Mouse (Mus musculus) lung, postnatal 0 days (tissue): ENCODE data around the gene Tufm. TPM values are rescaled to one million over a fixed set of nuclear protein-coding genes. Genes with fewer than 3 reads are reported as not detected.

Source experiments
- ATAC-seq: fragments of 200-750 bp; cut with Nextera tagmentation; 2 replicates; pipeline ENCODE4 v1.8.0; 2017; ENCODE audit warnings: moderate library complexity
- DNase-seq: peaks from one replicate; pipeline ENCODE4 v3.0.0-alpha.2; 2016; ENCODE audit warnings: low spot score
- H3K27ac ChIP-seq: fragments of 300-500 bp; sonication (generic); 2 replicates; pipeline ENCODE4 v1.5.1; 2014; ENCODE audit warnings: antibody characterized with exemption, mild to moderate bottlenecking, low read length, mixed read lengths
- H3K27me3 ChIP-seq: fragments of 300-500 bp; sonication (generic); replicated peaks from 2 replicates; pipeline ENCODE4 v1.6.1; 2014; ENCODE audit warnings: low read length, mixed read lengths; ENCODE audit not compliant: insufficient read depth
- H3K36me3 ChIP-seq: fragments of 300-500 bp; sonication (generic); 2 replicates; pipeline ENCODE4 v1.6.1; 2014; ENCODE audit warnings: low read length, mixed read lengths; ENCODE audit not compliant: insufficient read depth
- H3K4me1 ChIP-seq: fragments of 300-500 bp; sonication (generic); 2 replicates; pipeline ENCODE4 v1.6.1; 2014; ENCODE audit warnings: antibody characterized with exemption, low read depth, low read length, mixed read lengths; ENCODE audit not compliant: insufficient read depth
- H3K4me2 ChIP-seq: fragments of 300-500 bp; sonication (generic); replicated peaks from 2 replicates; pipeline ENCODE4 v1.6.1; 2014; ENCODE audit warnings: low read depth, mild to moderate bottlenecking, low read length, moderate library complexity, mixed read lengths
- H3K4me3 ChIP-seq: fragments of 300-500 bp; sonication (generic); 2 replicates; pipeline ENCODE4 v1.5.1; 2014; ENCODE audit warnings: low read depth, low read length
- H3K9ac ChIP-seq: fragments of 300-500 bp; sonication (generic); replicated peaks from 2 replicates; pipeline ENCODE4 v1.6.1; 2014; ENCODE audit warnings: low read depth, mild to moderate bottlenecking
- H3K9me3 ChIP-seq: fragments of 300-500 bp; sonication (generic); 2 replicates; pipeline ENCODE4 v1.6.1; 2016; ENCODE audit warnings: low read length, mixed read lengths
- CTCF ChIP-seq: IDR thresholded peaks from 2 replicates; pipeline ENCODE4 v1.5.1; 2016; ENCODE audit warnings: antibody characterized with exemption, mild to moderate bottlenecking
- EP300 ChIP-seq: IDR thresholded peaks from 2 replicates; pipeline ENCODE4 v1.6.1; 2016; ENCODE audit warnings: antibody characterized with exemption, mild to moderate bottlenecking, control low read depth
- WGBS: fragments of 180-500 bp; shearing (Covaris S2); extraction: QIAGEN DNeasy Blood & Tissue Kit; methylation state at CpG from one replicate; pipeline ENCODE4 v1.1.7; 2014; 5-methylcytosine and 5-hydroxymethylcytosine counted together
- polyA plus RNA-seq: library from polyadenylated mRNA; unstranded; fragments of >200 nt; fragmentation: Nextera tagmentation; extraction: Ambion mirVana; gene quantifications from 2 replicates; pipeline ENCODE4 v1.2.1, GENCODE M21; 2015

Gene Tufm
- polyA plus RNA-seq, 1 experiment from 2014 or later = 47.3 TPM

DNA sequence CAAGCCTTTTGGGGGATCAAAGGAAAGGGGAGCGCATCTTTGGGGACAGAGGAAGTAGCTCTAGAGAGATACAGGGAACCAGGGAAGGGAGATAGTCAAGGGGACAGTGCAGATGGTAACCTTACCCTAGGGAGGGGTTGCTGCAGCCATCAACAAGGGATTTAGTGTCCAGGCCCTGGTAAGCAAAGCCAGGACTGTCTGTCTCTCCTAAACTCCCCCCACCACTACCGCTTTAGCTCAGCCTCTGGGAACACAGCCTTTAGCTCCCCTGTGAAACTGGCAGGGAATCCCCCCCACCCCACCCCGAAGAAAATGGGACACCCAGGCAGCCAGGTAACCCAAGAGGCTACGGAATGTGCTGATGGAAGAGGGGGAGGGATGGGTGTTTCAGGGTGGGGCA, 23.6 kb upstream of the Tufm start:
- 58% methylated on average over 4 of the region's 4 CpGs for WGBS
- no peak overlapping the region for H3K9ac ChIP-seq
- no peaks in the 10 kb centered on the region for H3K9me3 ChIP-seq
- H3K4me3 ChIP-seq = no peak overlapping the region
- no peak for DNase-seq
- no peak overlapping the region for H3K4me2 ChIP-seq
- no peak overlapping the region for H3K27ac ChIP-seq
- H3K4me1 ChIP-seq = no peaks in the 10 kb centered on the region
- no peaks in the 10 kb centered on the region for H3K27me3 ChIP-seq
- no peak for TF ChIP-seq CTCF
- ATAC-seq = no peak
- peaks cover 5% of the 10 kb centered on the region for H3K36me3 ChIP-seq

DNA sequence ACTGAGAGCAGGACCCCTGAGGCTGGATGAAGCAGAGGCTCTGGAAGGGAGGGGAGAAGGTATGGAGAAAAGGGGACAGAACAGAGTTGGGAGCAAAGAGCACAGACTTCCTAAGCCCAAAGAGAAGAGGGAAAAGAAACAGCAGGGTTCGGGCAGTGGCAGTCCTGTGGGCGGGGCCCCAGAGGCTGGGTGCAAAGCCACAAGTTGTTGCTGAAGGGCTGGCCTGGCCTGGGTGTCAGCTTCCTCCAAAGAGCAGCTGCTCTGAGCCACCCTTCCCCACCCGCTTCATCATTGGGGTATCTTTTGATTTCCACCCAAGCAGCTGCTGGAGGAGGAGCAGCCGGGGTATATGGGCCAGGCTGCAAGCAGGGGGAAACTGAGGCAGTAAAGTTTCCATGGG, 23.0 kb upstream of the Tufm start:
- DNase-seq (peak; percentile 19), ATAC-seq (no peak)
- Histone ChIP-seq H3K9ac (no peak overlapping the region; the same call in 1 of the 2 replicates), H3K4me1 (no peaks in the 10 kb centered on the region), H3K9me3 (no peaks in the 10 kb centered on the region), H3K4me3 (no peak overlapping the region), H3K36me3 (peaks cover 8% of the 10 kb centered on the region), H3K27ac (no peak overlapping the region), H3K27me3 (no peaks in the 10 kb centered on the region), H3K4me2 (no peak overlapping the region)
- WGBS = 58% methylated on average over 4 of the region's 4 CpGs
- no peak for TF ChIP-seq CTCF
- no peak for TF ChIP-seq EP300

DNA sequence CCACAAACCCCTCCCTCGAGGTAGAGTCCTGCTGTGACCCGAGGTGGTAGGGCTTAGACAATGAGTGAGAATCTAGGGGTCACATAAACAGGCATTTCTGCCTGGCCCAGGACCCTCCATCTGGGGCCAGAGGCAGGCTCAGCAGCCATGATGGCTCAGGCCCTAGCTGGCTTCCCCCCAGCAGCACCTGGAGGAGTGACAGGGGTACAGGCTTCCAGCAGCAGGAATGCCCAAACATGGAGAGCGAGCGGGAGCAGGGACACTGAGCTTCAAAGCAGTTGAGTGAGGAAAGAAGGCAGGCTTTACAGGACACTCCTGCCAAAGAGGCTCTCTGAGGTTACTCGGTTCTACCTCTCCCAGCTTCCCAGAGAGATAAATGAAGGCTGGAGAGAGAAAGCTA, 22.3 kb upstream of the Tufm start:
- Histone ChIP-seq H3K27ac (no peak overlapping the region), H3K4me3 (no peak overlapping the region), H3K36me3 (peaks cover 8% of the 10 kb centered on the region), H3K4me1 (no peaks in the 10 kb centered on the region), H3K9ac (no peak overlapping the region), H3K27me3 (no peaks in the 10 kb centered on the region), H3K9me3 (no peaks in the 10 kb centered on the region), H3K4me2 (no peak overlapping the region)
- 31% methylated on average over 5 of the region's 5 CpGs for WGBS
- no peak for TF ChIP-seq CTCF
- no peak for DNase-seq
- ATAC-seq = no peak

DNA sequence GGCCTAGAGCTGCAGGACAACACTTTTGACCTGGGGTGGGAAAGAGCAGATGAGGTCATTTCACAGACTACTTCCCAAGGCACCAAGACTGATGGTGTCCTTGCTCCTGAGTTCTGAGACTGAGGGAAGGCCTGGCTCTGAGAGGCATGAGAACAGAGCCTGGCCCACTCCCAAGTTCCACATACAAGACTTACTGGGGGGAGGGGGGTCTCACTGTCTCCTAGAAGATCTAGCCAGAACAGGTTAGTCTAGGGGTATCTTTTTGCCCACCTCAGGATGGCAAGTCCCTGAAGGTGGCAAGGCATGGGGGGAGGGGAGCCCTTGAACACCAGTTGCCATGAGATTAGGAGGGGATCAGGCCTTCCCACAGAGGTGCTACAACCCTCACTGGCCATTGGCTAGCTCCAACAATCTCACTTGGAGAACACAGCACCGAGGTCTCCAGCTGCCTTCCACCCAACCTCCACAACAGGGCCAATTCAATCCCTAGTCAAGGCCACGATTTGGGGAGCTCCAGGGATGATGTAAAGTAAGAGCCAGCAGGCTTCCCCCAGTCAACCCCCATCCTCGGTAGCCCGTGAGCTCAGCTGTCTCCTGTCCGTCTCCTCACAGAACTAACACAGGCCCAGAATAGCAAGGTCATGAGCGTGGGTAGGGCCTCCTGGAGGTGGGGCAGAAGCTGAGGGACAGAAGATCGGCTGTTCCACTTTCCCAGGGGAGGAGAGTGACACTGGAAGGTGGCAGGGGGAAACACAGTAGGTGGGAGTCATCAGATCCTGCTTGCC, 21.7 kb upstream of the Tufm start:
- no peak overlapping the region for H3K9ac ChIP-seq
- H3K27me3 ChIP-seq = no peaks in the 10 kb centered on the region
- no peak overlapping the region for H3K4me3 ChIP-seq
- ATAC-seq (peak; percentile 58), DNase-seq (peak; percentile 51)
- H3K4me1 ChIP-seq = no peaks in the 10 kb centered on the region
- TF ChIP-seq EP300 = no peak
- no peak for TF ChIP-seq CTCF
- no peak overlapping the region for H3K4me2 ChIP-seq
- 29% methylated on average over 7 of the region's 7 CpGs for WGBS
- H3K27ac ChIP-seq = no peak overlapping the region
- no peaks in the 10 kb centered on the region for H3K9me3 ChIP-seq
- H3K36me3 ChIP-seq = peaks cover 8% of the 10 kb centered on the region

DNA sequence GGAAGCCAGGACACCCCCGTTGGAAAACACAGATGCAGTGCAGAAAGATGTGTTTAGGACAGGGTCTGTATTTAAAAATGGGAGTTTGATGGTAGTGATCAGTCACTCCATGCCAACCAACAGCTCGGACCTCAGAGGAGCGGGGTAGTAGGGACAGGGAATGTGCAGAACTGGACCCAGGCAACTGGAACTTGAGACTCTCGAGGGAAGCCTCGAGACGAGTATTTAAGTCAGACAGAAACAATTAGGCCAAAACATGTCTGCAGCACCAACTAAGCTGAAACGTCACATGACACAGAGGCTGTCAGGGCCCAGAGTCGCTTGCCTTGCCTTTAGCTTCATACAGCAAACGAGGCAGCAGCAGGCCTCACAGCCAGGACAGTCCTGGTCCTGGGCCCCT, 21.0 kb upstream of the Tufm start:
- H3K4me1 ChIP-seq = no peaks in the 10 kb centered on the region
- ATAC-seq (no peak), DNase-seq (no peak)
- H3K27me3 ChIP-seq = no peaks in the 10 kb centered on the region
- H3K4me2 ChIP-seq = no peak overlapping the region
- TF ChIP-seq CTCF (no peak), EP300 (no peak)
- H3K9me3 ChIP-seq = no peaks in the 10 kb centered on the region
- no peak overlapping the region for H3K4me3 ChIP-seq
- H3K36me3 ChIP-seq = peaks cover 10% of the 10 kb centered on the region
- H3K27ac ChIP-seq = peak overlapping the region; percentile 32; the same call in 1 of the 2 replicates
- WGBS = 48% methylated on average over 9 of the region's 9 CpGs
- no peak overlapping the region for H3K9ac ChIP-seq

DNA sequence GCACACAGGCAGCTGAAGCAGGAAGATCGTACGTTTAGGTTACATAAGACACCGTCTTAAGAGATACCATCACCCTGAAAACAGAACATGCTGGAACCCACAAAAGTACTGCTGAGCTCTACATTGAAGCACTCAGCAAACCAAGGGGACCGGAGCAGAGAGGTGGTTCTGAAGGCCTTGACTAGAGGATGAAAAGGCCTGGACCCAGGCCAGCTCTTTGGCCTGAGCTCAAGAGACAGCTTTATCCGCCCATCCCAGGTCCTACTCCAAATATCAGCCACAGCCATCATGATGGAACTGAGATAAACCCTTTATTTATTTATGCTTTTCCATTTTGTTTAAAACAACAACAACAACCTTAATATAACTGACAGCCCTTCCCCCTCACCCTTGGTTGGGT, 20.5 kb upstream of the Tufm start:
- ATAC-seq = no peak
- Histone ChIP-seq H3K27me3 (no peaks in the 10 kb centered on the region), H3K27ac (no peak overlapping the region), H3K9ac (no peak overlapping the region), H3K9me3 (no peaks in the 10 kb centered on the region), H3K4me1 (no peaks in the 10 kb centered on the region), H3K4me2 (no peak overlapping the region), H3K4me3 (no peak overlapping the region), H3K36me3 (peaks cover 16% of the 10 kb centered on the region)
- no peak for DNase-seq
- TF ChIP-seq EP300 = no peak
- no peak for TF ChIP-seq CTCF
- 77% methylated on average over 5 of the region's 5 CpGs for WGBS

DNA sequence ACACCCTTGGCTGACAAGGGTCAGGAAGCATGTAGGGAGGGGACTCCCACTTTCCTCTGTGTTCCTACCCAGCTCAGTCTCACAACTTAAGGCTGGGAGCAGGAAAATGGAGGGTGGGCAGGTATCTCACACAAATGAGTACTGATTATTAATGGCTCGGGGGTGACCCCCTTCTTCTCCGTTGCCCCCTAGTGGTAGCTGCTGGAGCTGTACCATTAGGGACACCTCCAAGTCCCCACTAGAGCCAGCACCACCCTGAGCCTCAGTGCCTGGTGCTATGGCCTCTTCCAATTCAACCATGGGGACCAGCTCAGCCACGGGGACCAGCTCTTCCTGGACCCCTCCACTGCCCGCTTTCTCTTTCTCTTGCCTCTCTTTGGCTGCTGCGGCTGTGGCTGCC, 19.9 kb upstream of the Tufm start:
- H3K4me3 ChIP-seq = no peak overlapping the region
- H3K4me1 ChIP-seq = no peaks in the 10 kb centered on the region
- H3K4me2 ChIP-seq = no peak overlapping the region
- peak; percentile 74 for TF ChIP-seq CTCF
- TF ChIP-seq EP300 = no peak
- no peak overlapping the region for H3K27ac ChIP-seq
- no peaks in the 10 kb centered on the region for H3K27me3 ChIP-seq
- H3K9me3 ChIP-seq = no peaks in the 10 kb centered on the region
- ATAC-seq (no peak), DNase-seq (peak; percentile 44)
- no peak overlapping the region for H3K9ac ChIP-seq
- WGBS = 55% methylated on average over 5 of the region's 5 CpGs
- peaks cover 18% of the 10 kb centered on the region for H3K36me3 ChIP-seq
